Mouse (Mus musculus) midbrain, embryonic 11.5 days (tissue): Measurements from ENCODE around the gene Cnot8. TPM values are rescaled to one million over a fixed set of nuclear protein-coding genes. Genes with fewer than 3 reads are reported as not detected.

ENCODE experiments used
- ATAC-seq: fragments of 200-750 bp; cut with Nextera tagmentation; 2 replicates; pipeline ENCODE4 v1.8.0; 2017; ENCODE audit warnings: moderate TSS enrichment, moderate library complexity; ENCODE audit not compliant: low FRiP score
- DNase-seq: peaks from one replicate; pipeline ENCODE4 v3.0.0; 2015; ENCODE audit warnings: low spot score; ENCODE audit errors: missing footprints
- H3K27ac ChIP-seq: fragments of 300-500 bp; sonication (generic); 2 replicates; pipeline ENCODE4 v1.5.1; 2014; ENCODE audit warnings: low read depth, low read length
- H3K27me3 ChIP-seq: fragments of 300-500 bp; sonication (generic); 2 replicates; pipeline ENCODE4 v1.6.1; 2014; ENCODE audit warnings: mild to moderate bottlenecking, low read length, moderate library complexity, mixed read lengths; ENCODE audit not compliant: control insufficient read depth, insufficient read depth
- H3K36me3 ChIP-seq: fragments of 300-500 bp; sonication (generic); 2 replicates; pipeline ENCODE4 v1.6.1; 2014; ENCODE audit warnings: mild to moderate bottlenecking, low read length, moderate library complexity, mixed read lengths; ENCODE audit not compliant: control insufficient read depth, insufficient read depth
- H3K4me1 ChIP-seq: fragments of 300-500 bp; sonication (generic); 2 replicates; pipeline ENCODE4 v1.6.1; 2014; ENCODE audit warnings: low read length; ENCODE audit not compliant: control insufficient read depth, insufficient read depth
- H3K4me2 ChIP-seq: fragments of 300-500 bp; sonication (generic); 2 replicates; pipeline ENCODE4 v1.6.1; 2014; ENCODE audit warnings: mild to moderate bottlenecking, moderate library complexity
- H3K4me3 ChIP-seq: fragments of 300-500 bp; sonication (generic); 2 replicates; pipeline ENCODE4 v1.5.1; 2014; ENCODE audit warnings: low read depth, low read length
- H3K9ac ChIP-seq: fragments of 300-500 bp; sonication (generic); 2 replicates; pipeline ENCODE4 v1.6.1; 2014; ENCODE audit warnings: low read length
- H3K9me3 ChIP-seq: fragments of 300-500 bp; sonication (generic); 2 replicates; pipeline ENCODE4 v1.6.1; 2016; ENCODE audit warnings: low read length; ENCODE audit not compliant: control insufficient read depth
- WGBS: fragments of 180-500 bp; shearing (Covaris S2); extraction: QIAGEN DNeasy Blood & Tissue Kit; methylation state at CpG from one replicate; pipeline ENCODE4 v1.1.7; 2014; 5-methylcytosine and 5-hydroxymethylcytosine counted together
- polyA plus RNA-seq: library from polyadenylated mRNA; unstranded; fragments of >200 nt; fragmentation: Nextera tagmentation; extraction: Ambion mirVana; gene quantifications from 2 replicates; pipeline ENCODE4 v1.2.1, GENCODE M21; 2014

Gene Cnot8
- polyA plus RNA-seq, 1 experiment from 2014 or later, result 110 TPM

- no peak overlapping the region for H3K27ac ChIP-seq
- no peak for ATAC-seq
- H3K36me3 ChIP-seq, result peaks cover 18% of the 10 kb centered on the region
- H3K9me3 ChIP-seq, result no peaks in the 10 kb centered on the region; the same call in 1 of the 2 replicates
- H3K27me3 ChIP-seq, result no peaks in the 10 kb centered on the region
- 86% methylated on average over 2 of the region's 2 CpGs for WGBS
- H3K4me2 ChIP-seq, result no peak overlapping the region
- DNase-seq, result peak; percentile 82
- no peak overlapping the region for H3K9ac ChIP-seq
- H3K4me3 ChIP-seq, result no peak overlapping the region
- peaks cover 5% of the 10 kb centered on the region for H3K4me1 ChIP-seq
Measured at GRCm38 (mm10) chr11:58165072-58165471, 61.1 kb downstream of the Cnot8 start.

GRCm38 (mm10) chr11:58167822-58168166 lies 63.8 kb downstream of the Cnot8 start:
- Histone ChIP-seq H3K4me1 (peaks cover 10% of the 10 kb centered on the region), H3K4me3 (peak overlapping the region; percentile 87), H3K27ac (peak overlapping the region; percentile 61), H3K9ac (peak overlapping the region; percentile 84), H3K27me3 (no peaks in the 10 kb centered on the region), H3K4me2 (peak overlapping the region; percentile 74), H3K36me3 (peaks cover 18% of the 10 kb centered on the region), H3K9me3 (no peaks in the 10 kb centered on the region; the same call in 1 of the 2 replicates)
- no peak for DNase-seq
- ATAC-seq, result no peak
- 0% methylated on average over 8 of the region's 8 CpGs for WGBS

Other genes starting within 250 kb of the Cnot8 start
- gene Larp1, start 95.1 kb upstream of the Cnot8 start, polyA plus RNA-seq, result 13.9 and 14.0 TPM in 2 replicates
- not detected in 2 replicates for gene Gm12248, start 11.0 kb upstream of the Cnot8 start, polyA plus RNA-seq
- gene Gemin5, start 64.4 kb downstream of the Cnot8 start, polyA plus RNA-seq, result 20.3 and 22.6 TPM in 2 replicates
- 124 and 130 TPM in 2 replicates for gene Mrpl22, start 67.5 kb downstream of the Cnot8 start, polyA plus RNA-seq
- 2.0 and 2.2 TPM in 2 replicates for gene Igtp, start 95.4 kb downstream of the Cnot8 start, polyA plus RNA-seq
- 0.51 and 0.81 TPM in 2 replicates for gene Irgm2, start 95.5 kb downstream of the Cnot8 start, polyA plus RNA-seq
- not detected in 2 replicates for gene 4930438A08Rik, start 170.6 kb downstream of the Cnot8 start, polyA plus RNA-seq
- 13.2 and 13.4 TPM in 2 replicates for gene Zfp692, start 202.9 kb downstream of the Cnot8 start, polyA plus RNA-seq
- 22.8 and 22.9 TPM in 2 replicates for gene Zfp672, start 226.2 kb downstream of the Cnot8 start, polyA plus RNA-seq
- 26.8 and 34.2 TPM in 2 replicates for gene Sh3bp5l, start 226.6 kb downstream of the Cnot8 start, polyA plus RNA-seq